Mouse (Mus musculus): ENCODE measurements around the gene Btbd18.

DNA sequence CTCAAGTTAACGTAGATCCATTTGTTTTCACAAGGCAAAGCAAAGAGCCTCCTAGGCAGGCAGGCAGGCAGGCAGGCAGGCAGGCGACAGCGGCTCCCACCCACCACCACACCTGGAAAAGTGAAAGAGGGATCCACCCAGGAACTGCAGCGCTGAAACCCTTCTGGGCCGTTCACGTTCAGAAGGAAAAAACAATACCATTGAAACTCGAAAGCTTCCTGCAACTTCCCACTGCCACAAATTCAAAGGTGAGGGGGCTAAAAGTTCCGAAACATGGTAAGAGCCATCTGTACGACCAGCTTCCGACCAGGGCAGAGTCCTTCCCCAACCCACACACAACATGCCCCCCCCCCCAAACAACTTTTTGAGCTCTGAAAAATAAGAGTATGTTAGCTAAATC, 9.2 kb upstream of the Btbd18 start:
- TF ChIP-seq GATA1 (IDR thresholded peaks at IDR 0.05; ENCODE audit: borderline replicate concordance, low read length) (no peak), FLI1 (IDR thresholded peaks at IDR 0.05; ENCODE audit: low read length) (no peak)

Measured in megakaryocyte, embryonic 14.5 days (primary cell).